Mouse (Mus musculus) kidney, postnatal 25 days (tissue): Measurements from ENCODE around the gene Arhgap11a.

Experiments used
- DNase-seq, 2 experiments: peaks; one replicate each; pipeline ENCODE4 v3.0.0; 2021; ENCODE audit warnings: mixed read lengths in 2 of 2

The Arhgap11a gene

GRCm38 (mm10) chr2:113817681-113818606, 30.5 kb downstream of the Arhgap11a start:
- no peak for DNase-seq

GRCm38 (mm10) chr2:113807640-113808039, 40.8 kb downstream of the Arhgap11a start:
- DNase-seq: peak; percentile 68 to 80

- DNase-seq: no peak
These were observed 41.4 kb downstream of the Arhgap11a start for GRCm38 (mm10) chr2:113806851-113807577.

- DNase-seq: no peak
These were observed 42.7 kb downstream of the Arhgap11a start for GRCm38 (mm10) chr2:113805765-113806164.

- DNase-seq: no peak
These were observed 44.7 kb downstream of the Arhgap11a start for GRCm38 (mm10) chr2:113803753-113804152.

GRCm38 (mm10) chr2:113800846-113801245, 47.6 kb downstream of the Arhgap11a start:
- no peak for DNase-seq

- no peak for DNase-seq
These were observed 49.9 kb downstream of the Arhgap11a start for GRCm38 (mm10) chr2:113798605-113799004.

- no peak for DNase-seq
These were observed 53.3 kb downstream of the Arhgap11a start for GRCm38 (mm10) chr2:113795186-113795585.

GRCm38 (mm10) chr2:113793521-113793920, 54.9 kb downstream of the Arhgap11a start:
- DNase-seq: no peak

GRCm38 (mm10) chr2:113788821-113789387, 59.6 kb downstream of the Arhgap11a start:
- no peak for DNase-seq

GRCm38 (mm10) chr2:113787882-113788281, 60.6 kb downstream of the Arhgap11a start:
- no peak for DNase-seq

GRCm38 (mm10) chr2:113784851-113785250, 63.6 kb downstream of the Arhgap11a start:
- no peak for DNase-seq

- no peak for DNase-seq
These were observed 66.9 kb downstream of the Arhgap11a start for GRCm38 (mm10) chr2:113781521-113781920.
